Mouse (Mus musculus) natural killer cell, adult 2 months (primary cell): ENCODE results near the gene Hoxc4.

ENCODE experiments used
- DNase-seq, 2 experiments: peaks; one replicate each; pipeline ENCODE4 v3.0.0; 2022; ENCODE audit warnings: low spot score in 2 of 2

Hoxc4 gene

GRCm38 (mm10) chr15:103083598-103083997 lies 64.9 kb downstream of the Hoxc4 start:
- DNase-seq = no peak

- DNase-seq = no peak
Measured at GRCm38 (mm10) chr15:103084944-103085343, 66.2 kb downstream of the Hoxc4 start.

GRCm38 (mm10) chr15:103085831-103086671 lies 67.3 kb downstream of the Hoxc4 start:
- DNase-seq = no peak
